23 mouse cellular contexts compared by ENCODE assay signal in the genomic region with DNA sequence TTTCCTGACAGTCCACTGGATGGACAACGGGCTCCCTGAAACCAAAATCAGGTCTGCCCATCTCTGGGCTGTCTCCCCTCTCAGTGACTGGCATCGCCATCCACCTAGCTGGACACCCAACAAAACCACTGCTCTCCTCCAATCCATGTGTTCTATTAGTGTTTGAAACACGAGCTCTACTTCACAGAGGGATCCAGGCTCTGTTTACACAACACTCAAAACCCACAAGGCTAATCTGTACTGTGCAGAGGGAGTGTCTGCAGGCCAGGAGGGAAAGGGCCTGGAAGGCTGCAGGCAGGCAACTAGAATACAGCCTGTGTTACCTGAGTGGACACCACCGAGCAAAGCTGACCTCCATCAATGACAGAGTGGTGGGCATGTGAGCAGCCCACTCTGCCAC. TPM values are rescaled to one million over a fixed set of nuclear protein-coding genes. Genes with fewer than 3 reads are reported as not detected.
DNase-seq lines count a peak whose midpoint lies in the region; ATAC-seq and TF ChIP-seq lines count a peak whose summit lies in the region.
"Had no signal": no experiment of that assay in that cellular context is flagged by ENCODE, and none has a peak within 500 bp of the region (broad histone marks: within the 10 kb centered on the region; RNA-seq: fewer than 3 reads in every experiment).

No protein-coding gene starts in this region.

- H3K4me1 ChIP-seq in intestine, embryonic 16.5 days (ENCODE audit: control insufficient read depth, insufficient read depth, low read length) = no peaks in the 10 kb centered on the region
- no peaks in the 10 kb centered on the region for H3K4me1 ChIP-seq in intestine, postnatal 0 days (replicated peaks; ENCODE audit: control insufficient read depth, insufficient read depth, low read length)
- peaks cover 7% of the 10 kb centered on the region for H3K4me1 ChIP-seq in lung, embryonic 16.5 days (replicated peaks; ENCODE audit: control insufficient read depth, insufficient read depth, low read length)
- 0 out of 2 replicates have a peak, but pooled peaks cover 3% of the 10 kb centered on the region for H3K4me1 ChIP-seq in stomach, embryonic 15.5 days

- ATAC-seq in intestine, embryonic 16.5 days = no peak
- ATAC-seq in intestine, postnatal 0 days = no peak
- peak; percentile 76 for ATAC-seq in lung, embryonic 16.5 days (ENCODE audit: low read depth)
- peak; percentile 79 for ATAC-seq in stomach, embryonic 15.5 days (ENCODE audit: insufficient read depth, low FRiP score, low read depth)
- ATAC-seq: activated CD4-positive, CD25-positive, alpha-beta regulatory T cell, adult 4 months; forebrain, embryonic 16.5 days; Patski had no signal

- H3K27ac ChIP-seq in intestine, embryonic 16.5 days (ENCODE audit: low read length) = no peak overlapping the region
- no peak overlapping the region for H3K27ac ChIP-seq in intestine, postnatal 0 days (ENCODE audit: low read depth, low read length)
- H3K27ac ChIP-seq in lung, embryonic 16.5 days (ENCODE audit: low read length) = no peak overlapping the region
- H3K27ac ChIP-seq in stomach, embryonic 15.5 days = no peak overlapping the region
- H3K27ac ChIP-seq: heart, adult 2 months; heart, embryonic 15.5 days; hindbrain, embryonic 10.5 days; hindbrain, embryonic 14.5 days had no signal

- 0 out of 2 replicates have a peak overlapping the region, but pooled peaks have one; percentile 14 for H3K9ac ChIP-seq in intestine, embryonic 16.5 days (ENCODE audit: low read depth, low read length)
- H3K9ac ChIP-seq in intestine, postnatal 0 days (ENCODE audit: low read depth, low read length) = no peak overlapping the region
- no peak overlapping the region for H3K9ac ChIP-seq in lung, embryonic 16.5 days (ENCODE audit: low read length)
- H3K9ac ChIP-seq in stomach, embryonic 15.5 days = no peak overlapping the region
- H3K9ac ChIP-seq: heart, embryonic 15.5 days; hindbrain, embryonic 14.5 days had no signal

- H3K9me3 ChIP-seq in intestine, embryonic 16.5 days (ENCODE audit: control insufficient read depth, low read length) = no peaks in the 10 kb centered on the region
- no peaks in the 10 kb centered on the region for H3K9me3 ChIP-seq in intestine, postnatal 0 days (ENCODE audit: control insufficient read depth)
- H3K9me3 ChIP-seq in lung, embryonic 16.5 days (ENCODE audit: control insufficient read depth, low read length) = no peaks in the 10 kb centered on the region
- no peaks in the 10 kb centered on the region for H3K9me3 ChIP-seq in stomach, embryonic 15.5 days
- H3K9me3 ChIP-seq: heart, embryonic 15.5 days; hindbrain, embryonic 10.5 days had no signal

- no peak overlapping the region for H3K4me2 ChIP-seq in intestine, embryonic 16.5 days (ENCODE audit: low read depth, low read length)
- no peak overlapping the region for H3K4me2 ChIP-seq in intestine, postnatal 0 days (replicated peaks; ENCODE audit: low read depth)
- H3K4me2 ChIP-seq in lung, embryonic 16.5 days (ENCODE audit: low read depth, low read length) = no peak overlapping the region
- no peak overlapping the region for H3K4me2 ChIP-seq in stomach, embryonic 15.5 days
- H3K4me2 ChIP-seq: heart, embryonic 11.5 days; heart, embryonic 15.5 days; hindbrain, embryonic 14.5 days had no signal

- H3K36me3 ChIP-seq in intestine, embryonic 16.5 days (ENCODE audit: control insufficient read depth, insufficient read depth, low read length) = no peaks in the 10 kb centered on the region
- no peaks in the 10 kb centered on the region for H3K36me3 ChIP-seq in intestine, postnatal 0 days (ENCODE audit: control insufficient read depth, insufficient read depth)
- H3K36me3 ChIP-seq in lung, embryonic 16.5 days (ENCODE audit: control insufficient read depth, insufficient read depth, low read length) = no peaks in the 10 kb centered on the region
- H3K36me3 ChIP-seq in stomach, embryonic 15.5 days = no peaks in the 10 kb centered on the region
- H3K36me3 ChIP-seq: heart, embryonic 15.5 days had no signal

- WGBS in intestine, embryonic 16.5 days = 51% methylated on average over 4 of the region's 4 CpGs
- WGBS in intestine, postnatal 0 days = 48% methylated on average over 4 of the region's 4 CpGs
- WGBS in lung, embryonic 16.5 days = 37% methylated on average over 4 of the region's 4 CpGs
- WGBS in stomach, embryonic 15.5 days = 45% methylated on average over 4 of the region's 4 CpGs

- DNase-seq in lung, postnatal 10 days = no peak
- peak; percentile 27 for DNase-seq in lung, postnatal 25 days (ENCODE audit: low spot score)
- no peak for DNase-seq in yolk sac, embryonic 10.5 days (ENCODE audit: low spot score)
- DNase-seq in adrenal gland, postnatal 4 days (ENCODE audit: low spot score in 2 of 2) = no peak
- DNase-seq: adrenal gland, postnatal 14 days; cerebellum, adult 18-20 months; cerebellum, adult 9-11 months; cerebellum, postnatal 36 days; gastrocnemius, postnatal 10 days; heart, adult 2 months; heart, postnatal 14 days had no signal

- no peak overlapping the region for H3K4me3 ChIP-seq in intestine, embryonic 16.5 days (ENCODE audit: low read length)
- H3K4me3 ChIP-seq in intestine, postnatal 0 days (ENCODE audit: low read depth, low read length) = no peak overlapping the region
- H3K4me3 ChIP-seq in lung, embryonic 16.5 days (ENCODE audit: low read length) = no peak overlapping the region
- no peak overlapping the region for H3K4me3 ChIP-seq in stomach, embryonic 15.5 days (replicated peaks)
- H3K4me3 ChIP-seq: heart, adult 2 months; heart, embryonic 15.5 days; hindbrain, embryonic 10.5 days had no signal

- no peaks in the 10 kb centered on the region for H3K27me3 ChIP-seq in intestine, embryonic 16.5 days (replicated peaks; ENCODE audit: control insufficient read depth, insufficient read depth, low read length)
- H3K27me3 ChIP-seq in intestine, postnatal 0 days (replicated peaks; ENCODE audit: control insufficient read depth, insufficient read depth, low read length) = no peaks in the 10 kb centered on the region
- H3K27me3 ChIP-seq in lung, embryonic 16.5 days (ENCODE audit: control insufficient read depth, insufficient read depth, low read depth, low read length) = no peaks in the 10 kb centered on the region
- no peaks in the 10 kb centered on the region for H3K27me3 ChIP-seq in stomach, embryonic 15.5 days (replicated peaks)
- H3K27me3 ChIP-seq: CH12.LX; heart, embryonic 15.5 days; Patski had no signal

- TF ChIP-seq CTCF in intestine, postnatal 0 days (IDR thresholded peaks at IDR 0.05; ENCODE audit: low read depth) = no peak

RNA-seq across cellular contexts. Expression of a gene that starts 5.4 kb away (rescaled TPM):
- polyA plus RNA-seq in intestine, embryonic 16.5 days (2015; fragmentation: Nextera tagmentation; extraction: Ambion mirVana) = 115 and 120 TPM in 2 replicates
- 108 and 111 TPM in 2 replicates for polyA plus RNA-seq in intestine, postnatal 0 days (2015; fragmentation: Nextera tagmentation; extraction: Ambion mirVana)
- 147 and 155 TPM in 2 replicates for polyA plus RNA-seq in lung, embryonic 16.5 days (2015; fragmentation: Nextera tagmentation; extraction: Ambion mirVana)
- 153 and 179 TPM in 2 replicates for polyA plus RNA-seq in stomach, embryonic 15.5 days (2015; fragmentation: Nextera tagmentation; extraction: Ambion mirVana)
- total RNA-seq in adrenal gland, postnatal 4 days (2021) = 1 to 10 TPM; 5.3 to 5.7 TPM

RNA-seq across cellular contexts. Expression of a gene that starts 25.7 kb away (rescaled TPM):
- 21.7 and 23.7 TPM in 2 replicates for polyA plus RNA-seq in intestine, embryonic 16.5 days (2015; fragmentation: Nextera tagmentation; extraction: Ambion mirVana)
- 16.3 and 17.2 TPM in 2 replicates for polyA plus RNA-seq in intestine, postnatal 0 days (2015; fragmentation: Nextera tagmentation; extraction: Ambion mirVana)
- 27.1 and 29.2 TPM in 2 replicates for polyA plus RNA-seq in lung, embryonic 16.5 days (2015; fragmentation: Nextera tagmentation; extraction: Ambion mirVana)
- 20.7 and 21.3 TPM in 2 replicates for polyA plus RNA-seq in stomach, embryonic 15.5 days (2015; fragmentation: Nextera tagmentation; extraction: Ambion mirVana)
- 10 to 100 TPM; 76.0 to 83.4 TPM for total RNA-seq in adrenal gland, postnatal 4 days (2021)

Comparison
In these comparisons a context has a peak if more than half of its experiments do, and no peak if none do; other contexts are left out.
1. ATAC-seq: peak in lung, embryonic 16.5 days (single experiment) and stomach, embryonic 15.5 days (single experiment); none in intestine, embryonic 16.5 days (single experiment) and intestine, postnatal 0 days (single experiment).